Mouse (Mus musculus) brain, adult 2 months (tissue): ENCODE measurements around the gene Hnrnpu.
"Not testable (repeated sequence)": the region's sequence is repeated elsewhere in the genome, so short reads cannot be mapped to it uniquely, and the experiment has no call there.

ENCODE experiments used
- DNase-seq: peaks from one replicate; pipeline ENCODE4 v3.0.0; 2011; ENCODE audit warnings: low read depth, low spot score

Hnrnpu gene

DNA sequence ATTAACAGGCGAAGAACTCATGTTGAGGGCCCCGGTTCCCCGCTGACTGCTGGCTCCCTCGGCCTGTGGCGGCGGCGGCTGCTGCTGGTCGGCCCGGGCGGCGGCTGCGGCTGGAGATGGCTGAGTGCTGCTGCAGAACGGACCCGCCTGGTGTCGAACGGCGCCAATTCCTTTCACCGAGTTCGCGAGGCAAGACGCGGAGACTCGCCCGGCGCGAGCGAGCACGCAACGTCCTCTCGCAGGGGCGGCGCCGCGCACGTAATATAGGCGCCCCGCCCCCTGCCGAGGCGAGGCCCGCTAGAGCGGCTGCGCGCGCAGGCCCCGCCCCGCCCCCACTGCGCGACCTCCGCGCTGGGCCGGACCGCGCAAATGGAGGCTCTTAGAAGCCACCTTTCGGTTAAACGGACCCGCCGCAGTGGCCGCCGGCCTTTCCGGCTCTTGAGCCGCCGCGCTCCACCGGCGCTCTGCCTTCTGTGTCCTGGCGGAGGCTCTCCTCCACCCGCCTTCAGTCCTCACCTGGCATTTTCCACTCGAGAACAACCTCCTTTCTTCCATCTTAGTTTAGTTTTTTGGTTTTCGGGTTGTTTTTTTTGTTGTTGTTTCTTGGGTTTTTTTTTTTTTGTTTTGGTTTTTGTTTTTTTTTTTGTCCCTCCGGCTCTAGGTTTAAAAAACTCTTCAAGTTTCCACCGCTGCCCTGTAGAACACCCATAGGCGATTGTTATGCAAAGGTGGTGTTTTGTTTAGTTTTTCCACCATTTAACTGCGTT is at the start of gene Hnrnpu:
TSS of gene Hnrnpu (minus strand) at position 247 of the 767 bp plus-strand sequence.
- peak; percentile 98 for DNase-seq

DNA sequence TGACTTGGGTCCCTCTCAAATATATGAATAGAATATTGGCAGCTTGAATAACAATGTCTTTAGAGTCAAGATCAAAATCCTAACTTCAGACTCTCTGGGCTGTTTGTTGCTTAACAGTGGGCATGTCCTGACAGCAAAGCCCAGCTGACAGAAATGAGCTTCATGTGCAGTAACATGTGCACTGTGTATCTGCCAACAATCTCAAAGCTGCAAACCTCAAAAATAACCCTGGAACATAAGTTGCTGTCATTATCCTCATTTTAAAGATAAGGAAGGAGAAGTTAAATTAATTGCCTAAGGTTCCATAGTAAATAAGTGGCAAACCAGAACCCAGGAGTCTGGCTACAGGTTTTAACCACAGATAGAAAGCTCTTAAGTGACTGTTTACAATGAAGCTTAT is 44.6 kb upstream of the Hnrnpu start:
- DNase-seq = peak; percentile 55

DNA sequence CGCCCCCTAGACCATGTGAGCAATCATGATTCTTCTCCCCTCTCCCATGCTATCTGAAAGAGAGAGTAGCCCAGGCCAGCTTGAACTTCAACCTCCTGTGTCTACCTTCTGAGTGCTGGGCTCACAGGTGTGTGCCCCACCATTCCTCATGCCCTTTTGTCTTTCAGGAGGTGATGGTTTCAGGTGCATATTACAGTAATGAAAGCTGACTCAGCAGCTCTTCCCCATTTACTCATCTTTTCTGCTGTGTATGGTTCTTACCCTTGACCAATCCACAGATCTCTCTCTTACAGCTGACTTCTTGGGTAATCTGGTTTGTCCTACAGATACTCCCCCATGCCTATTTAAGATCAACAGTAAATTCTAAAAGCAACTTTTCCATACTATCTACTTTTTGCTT is 41.6 kb upstream of the Hnrnpu start:
- DNase-seq = no peak

DNA sequence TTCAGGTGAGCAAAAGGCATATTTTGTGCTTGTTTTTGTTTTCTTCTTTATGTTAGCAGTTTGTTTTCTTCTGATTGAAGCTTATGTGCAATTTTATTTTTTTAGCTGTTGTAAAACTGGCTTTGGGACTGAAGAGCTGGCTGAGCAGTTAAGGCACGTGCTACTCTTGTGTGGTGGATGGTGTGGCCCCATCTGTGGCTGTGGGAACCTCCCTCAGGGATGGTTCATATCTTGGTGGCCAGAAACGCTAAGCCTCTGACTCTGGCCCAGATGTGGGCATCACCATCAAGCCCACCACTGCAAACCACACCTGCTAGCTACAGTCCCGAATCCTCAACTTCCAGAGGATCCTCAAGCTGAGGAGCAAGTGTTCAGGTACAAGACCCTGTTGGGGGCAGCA is 40.5 kb upstream of the Hnrnpu start:
- no peak for DNase-seq

DNA sequence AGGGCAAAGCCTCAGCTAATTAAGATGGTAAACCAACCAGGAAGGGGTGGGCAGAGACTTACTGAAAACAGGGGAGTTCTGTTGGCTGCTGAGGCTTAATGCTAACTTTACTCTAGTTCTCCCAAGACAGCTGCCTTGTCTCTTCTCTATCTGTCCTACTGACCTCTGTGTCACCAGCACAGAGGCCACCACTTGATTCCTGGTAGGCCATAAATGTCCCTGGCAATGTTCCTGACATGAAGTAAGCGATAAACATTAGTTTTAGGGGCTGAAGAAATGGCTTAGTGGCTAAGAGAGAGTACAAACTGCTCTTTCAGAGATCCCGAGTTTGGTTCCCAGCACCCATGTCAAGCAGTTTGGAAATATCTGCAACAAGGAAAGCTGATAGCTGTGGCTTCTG is 39.3 kb upstream of the Hnrnpu start:
- DNase-seq = no peak

DNA sequence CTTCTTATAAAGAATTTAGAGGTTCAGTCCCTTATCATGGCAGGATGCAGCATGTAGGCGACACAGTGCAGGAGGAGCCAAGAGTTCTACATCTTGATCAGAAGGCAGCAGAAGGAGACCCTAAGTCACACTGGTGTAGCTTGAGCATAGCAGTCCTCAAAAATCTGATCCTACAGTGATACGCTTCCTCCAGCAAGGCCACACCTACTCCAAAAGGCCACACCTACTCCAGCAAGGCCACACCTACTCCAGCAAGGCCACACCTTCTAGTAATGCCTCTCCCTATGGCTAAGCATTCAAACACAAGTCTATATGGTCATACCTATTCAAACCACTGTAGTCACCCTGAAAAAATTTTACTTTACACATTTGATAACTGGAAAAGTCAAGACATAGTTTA is 38.5 kb upstream of the Hnrnpu start:
- DNase-seq = no peak

DNA sequence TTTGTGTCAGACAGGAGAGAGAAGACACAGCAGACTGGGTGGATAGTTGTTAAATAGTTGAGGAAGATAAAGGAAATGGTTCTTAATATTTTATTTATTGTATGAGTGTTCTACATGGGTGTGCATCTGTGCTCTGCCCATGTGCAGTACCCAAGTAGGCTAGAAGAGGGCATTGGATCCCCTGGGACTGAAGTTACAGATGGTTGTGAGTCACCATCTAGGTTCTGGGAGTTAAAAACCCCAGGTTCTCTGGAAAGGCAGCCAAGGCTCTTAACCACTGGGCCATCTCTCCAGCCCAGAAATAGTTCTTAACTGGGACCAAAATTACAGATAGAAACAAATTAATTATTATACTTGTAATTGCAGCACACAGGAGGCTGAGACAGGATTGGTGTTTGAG is 37.8 kb upstream of the Hnrnpu start:
- peak; percentile 47 for DNase-seq

DNA sequence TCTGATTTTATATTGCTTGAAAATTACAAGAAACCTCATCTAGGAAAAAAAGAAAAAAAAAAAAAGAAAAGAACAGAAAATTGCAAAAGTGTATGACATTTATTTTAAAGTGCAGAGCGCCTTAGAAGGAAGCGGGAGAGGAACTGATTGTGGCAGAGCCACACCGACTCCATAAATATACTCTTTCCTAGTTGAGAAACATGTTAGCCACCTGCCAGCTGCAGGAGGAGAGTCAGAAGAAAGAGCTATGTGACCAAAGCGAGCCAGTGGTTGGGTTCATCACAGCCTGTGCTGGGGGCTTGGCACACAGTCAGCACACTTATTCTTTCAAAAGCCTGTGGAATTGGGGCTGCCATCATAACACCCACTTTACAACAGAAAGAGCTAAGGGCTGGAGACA is 35.1 kb upstream of the Hnrnpu start:
- peak; percentile 26 for DNase-seq

DNA sequence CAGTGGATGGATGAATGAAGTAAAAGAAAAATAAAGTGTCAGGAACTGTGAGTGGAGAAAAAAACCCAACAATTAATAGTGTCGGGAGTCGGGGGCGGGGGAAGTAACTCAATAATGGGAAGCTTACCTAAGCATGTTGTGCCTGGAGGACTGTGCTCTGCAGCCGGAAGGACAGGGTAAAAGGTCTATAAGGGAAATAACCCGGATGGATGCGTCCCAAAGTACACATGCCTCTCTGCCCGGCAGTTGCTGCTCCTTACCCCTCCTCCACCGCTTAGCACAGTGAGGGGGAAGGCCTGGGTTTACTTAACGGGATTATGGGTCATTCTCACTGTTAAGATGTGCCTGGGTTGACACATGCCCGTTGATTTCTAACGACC is 31.7 kb upstream of the Hnrnpu start:
- DNase-seq = peak; percentile 83

DNA sequence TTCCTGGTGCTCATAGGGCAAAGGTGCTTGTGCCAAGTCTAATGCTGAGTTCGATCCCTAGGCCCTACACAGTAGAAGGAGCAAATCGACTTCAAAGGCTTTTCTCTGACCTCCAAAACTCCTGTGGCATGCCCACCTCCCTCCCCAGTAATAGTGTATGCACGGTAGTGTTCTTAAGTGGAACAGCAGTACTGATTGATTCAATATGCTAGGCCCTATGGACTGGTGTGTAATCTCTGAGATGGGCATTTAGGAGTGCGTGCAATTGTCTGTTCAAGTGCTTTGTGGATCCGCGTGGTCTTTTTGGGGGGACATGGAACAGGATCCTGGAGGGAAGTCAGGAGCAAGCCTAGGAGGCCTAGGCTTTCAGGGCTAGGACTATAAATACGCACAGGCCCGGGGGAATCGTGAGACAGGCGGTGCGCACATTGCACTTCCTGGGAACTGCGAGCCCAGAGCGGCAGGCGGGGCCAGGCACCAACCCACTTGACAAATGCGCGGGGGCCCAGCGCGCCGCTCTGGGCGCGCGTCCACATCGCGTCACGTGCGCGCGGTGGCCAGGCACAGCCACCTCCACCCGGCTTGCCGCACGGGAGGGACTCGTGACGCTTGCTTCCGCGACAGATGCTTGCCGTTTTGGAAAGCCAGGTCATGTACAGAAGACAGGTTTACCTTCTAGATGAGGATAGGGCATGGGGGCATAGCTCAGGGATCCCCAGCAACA is 31.1 kb upstream of the Hnrnpu start:
- peak; percentile 99 for DNase-seq

DNA sequence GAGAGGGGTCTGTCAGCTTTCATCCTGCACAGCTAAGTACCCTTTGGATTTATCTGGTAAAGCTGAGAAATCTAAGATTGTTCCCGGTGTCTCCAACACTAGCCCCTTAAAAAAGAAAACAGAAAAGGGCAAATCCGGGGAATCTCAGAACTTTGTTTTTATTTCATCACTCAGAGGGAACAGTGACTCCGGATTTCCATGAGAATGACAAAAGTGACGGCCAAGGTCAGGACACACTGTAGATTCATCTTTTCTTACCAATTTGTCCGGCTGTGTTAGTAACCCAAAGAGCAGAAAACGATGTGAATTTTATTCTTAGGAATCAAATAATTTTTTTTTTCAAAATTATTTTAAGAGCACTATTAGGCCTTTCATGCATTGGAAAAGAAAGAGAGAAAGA is 30.5 kb upstream of the Hnrnpu start:
- DNase-seq = no peak

DNA sequence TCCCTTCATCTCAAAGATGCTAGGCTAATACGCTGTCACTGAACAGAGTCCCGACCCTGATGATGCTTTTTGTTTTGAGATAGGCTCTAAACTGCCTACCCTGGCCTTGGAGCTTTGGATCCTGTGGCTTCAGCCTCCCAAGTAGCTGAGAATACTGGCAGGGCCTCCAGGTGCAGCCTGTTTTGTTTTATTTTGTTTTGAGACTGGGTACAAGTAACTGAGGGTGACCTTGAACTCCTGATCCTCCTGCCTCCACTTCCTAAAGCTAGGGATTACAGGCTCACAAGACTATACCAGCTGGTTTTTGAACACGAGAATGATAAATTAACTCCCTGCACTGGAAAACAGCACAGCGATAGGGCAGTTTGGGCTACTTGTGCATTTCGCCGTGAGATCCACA is 27.6 kb upstream of the Hnrnpu start:
- no peak for DNase-seq

DNA sequence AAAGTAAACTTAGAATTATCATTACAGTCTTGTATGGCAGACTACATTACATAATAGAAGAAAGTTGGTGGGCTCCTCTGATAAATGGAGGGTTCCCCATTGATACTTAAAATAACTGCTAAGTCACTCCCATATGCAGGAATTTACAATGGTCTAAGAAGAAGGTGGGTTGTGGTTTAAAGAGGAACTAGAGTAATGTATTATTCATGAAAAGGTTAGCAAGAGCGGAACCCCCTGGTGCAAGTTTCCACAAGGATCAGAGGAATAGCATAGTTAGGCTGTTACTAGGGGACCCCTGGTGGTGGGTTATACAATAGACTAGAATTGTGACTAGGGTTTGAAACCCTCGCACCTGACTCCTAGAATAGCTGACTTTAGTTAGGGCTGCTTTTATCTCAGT is 23.1 kb upstream of the Hnrnpu start:
- no peak for DNase-seq

DNA sequence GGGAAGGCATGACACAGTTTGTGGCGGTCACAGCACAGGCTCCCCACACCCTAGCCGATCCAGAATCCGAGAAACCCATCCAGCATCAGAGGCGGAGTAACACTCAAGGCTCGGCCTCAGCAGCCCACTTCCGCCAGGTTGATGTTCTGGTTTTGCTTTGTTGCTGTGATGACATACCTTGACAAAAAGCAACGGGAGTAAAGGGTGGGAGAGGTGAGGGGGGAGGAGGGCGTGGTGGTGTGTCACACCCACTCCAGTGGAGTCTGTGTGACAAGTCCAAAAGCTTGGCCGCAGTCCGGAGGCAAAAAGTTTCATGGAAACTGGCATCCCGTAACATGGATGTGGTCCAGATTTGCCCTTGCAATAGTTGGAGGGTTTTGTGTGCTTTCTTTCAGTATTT is 22.7 kb upstream of the Hnrnpu start:
- DNase-seq = no peak

DNA sequence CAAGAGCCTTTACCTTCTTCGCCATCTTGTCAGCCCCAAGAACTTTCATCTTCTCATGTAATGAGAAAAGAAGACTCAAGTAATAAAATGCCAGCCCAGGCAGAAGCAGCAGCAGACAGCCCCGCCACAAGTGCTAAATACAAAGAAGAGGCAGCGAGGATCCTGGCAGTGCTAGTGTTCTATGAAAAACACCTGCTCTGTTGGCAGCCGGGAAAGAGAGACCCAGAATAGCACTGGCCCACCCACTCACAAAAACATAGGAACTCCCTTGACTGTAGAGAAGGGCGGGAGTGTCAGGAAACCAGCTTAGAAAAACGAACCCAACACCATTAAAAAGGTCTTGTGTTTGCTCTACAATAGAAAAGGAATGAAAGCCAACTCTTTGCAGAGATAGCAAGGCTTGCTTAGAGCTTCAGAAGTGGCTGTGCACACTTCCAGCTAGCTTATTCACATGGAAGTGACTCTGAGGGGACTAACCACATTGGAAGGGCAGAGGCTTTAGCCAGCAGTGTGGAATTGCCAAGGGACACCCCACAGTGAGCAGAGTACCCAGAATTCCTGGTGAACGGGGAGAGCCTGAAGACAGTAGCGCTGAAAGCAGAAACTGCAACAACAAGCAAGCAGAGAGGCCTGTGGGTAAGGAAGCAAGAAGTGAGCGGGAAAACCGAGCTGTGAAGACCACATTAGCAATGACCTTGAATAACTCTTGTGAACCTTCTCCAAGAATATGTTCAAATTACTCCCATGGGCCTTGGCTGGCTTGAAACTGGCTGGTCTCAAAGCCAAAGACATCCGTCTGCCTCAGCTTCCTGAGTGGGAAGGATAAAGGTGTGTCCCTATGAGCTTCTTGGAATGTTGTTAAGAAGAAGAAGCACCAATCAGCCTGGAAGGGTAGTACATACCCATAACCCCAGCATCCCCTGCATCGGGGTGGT is 20.4 kb upstream of the Hnrnpu start:
- DNase-seq = peak; percentile 90

DNA sequence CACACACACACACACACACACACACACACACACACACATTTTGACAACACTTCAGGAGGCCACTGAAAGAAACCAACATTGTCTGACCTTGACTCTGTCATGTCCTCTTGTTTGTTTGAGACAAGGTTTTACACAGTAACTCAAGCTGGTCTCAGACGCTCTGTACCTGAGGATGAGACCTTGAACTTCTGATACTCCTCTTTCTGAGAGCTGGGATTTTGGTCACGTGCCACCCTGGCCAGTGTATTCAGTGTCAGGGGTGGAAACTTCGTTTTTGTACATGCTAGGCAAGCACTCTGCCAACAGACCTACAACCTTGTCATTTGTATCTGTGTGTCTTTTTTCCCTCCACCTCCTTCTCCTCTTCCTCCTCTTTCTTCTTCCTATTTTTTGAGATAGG is 17.0 kb upstream of the Hnrnpu start:
- no peak for DNase-seq

DNA sequence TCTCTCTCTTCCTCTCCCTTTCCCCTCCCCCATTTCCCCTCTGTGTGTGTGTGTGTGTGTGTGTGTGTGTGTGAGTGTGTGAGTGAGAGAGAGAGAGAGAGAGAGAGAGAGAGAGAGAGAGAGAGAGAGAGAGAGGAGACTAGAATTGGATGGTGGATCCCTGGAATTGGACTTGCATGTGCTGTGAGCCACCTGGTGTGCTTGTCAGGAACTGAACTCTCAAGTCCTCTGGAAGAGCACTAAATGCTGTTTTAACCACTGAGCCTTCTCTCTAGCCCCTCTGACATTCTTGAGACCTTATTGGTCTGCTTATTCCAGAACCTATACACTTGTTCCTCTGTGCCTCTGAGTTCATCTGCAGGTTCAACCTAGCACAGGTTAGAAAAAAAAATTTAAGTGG is 14.0 kb upstream of the Hnrnpu start:
- DNase-seq = peak; percentile 34

DNA sequence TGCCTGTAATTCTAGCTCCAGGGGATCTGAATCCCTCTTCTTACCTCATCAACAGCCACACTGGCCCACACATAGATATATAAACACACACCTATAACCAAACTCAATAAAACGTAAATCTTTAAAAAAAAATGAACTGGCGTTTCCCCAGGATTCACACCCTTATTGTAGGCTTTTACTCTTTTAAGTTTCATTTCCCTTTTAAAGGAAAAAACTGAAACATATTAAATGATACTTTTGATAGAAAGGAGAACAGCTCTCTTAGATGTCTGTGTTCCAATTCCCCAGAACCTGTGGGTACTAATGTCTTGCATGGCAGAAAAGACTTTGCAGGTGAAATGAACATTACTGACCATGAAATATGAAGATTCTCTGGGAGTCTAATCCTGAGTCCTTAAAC is 13.2 kb upstream of the Hnrnpu start:
- DNase-seq = no peak

DNA sequence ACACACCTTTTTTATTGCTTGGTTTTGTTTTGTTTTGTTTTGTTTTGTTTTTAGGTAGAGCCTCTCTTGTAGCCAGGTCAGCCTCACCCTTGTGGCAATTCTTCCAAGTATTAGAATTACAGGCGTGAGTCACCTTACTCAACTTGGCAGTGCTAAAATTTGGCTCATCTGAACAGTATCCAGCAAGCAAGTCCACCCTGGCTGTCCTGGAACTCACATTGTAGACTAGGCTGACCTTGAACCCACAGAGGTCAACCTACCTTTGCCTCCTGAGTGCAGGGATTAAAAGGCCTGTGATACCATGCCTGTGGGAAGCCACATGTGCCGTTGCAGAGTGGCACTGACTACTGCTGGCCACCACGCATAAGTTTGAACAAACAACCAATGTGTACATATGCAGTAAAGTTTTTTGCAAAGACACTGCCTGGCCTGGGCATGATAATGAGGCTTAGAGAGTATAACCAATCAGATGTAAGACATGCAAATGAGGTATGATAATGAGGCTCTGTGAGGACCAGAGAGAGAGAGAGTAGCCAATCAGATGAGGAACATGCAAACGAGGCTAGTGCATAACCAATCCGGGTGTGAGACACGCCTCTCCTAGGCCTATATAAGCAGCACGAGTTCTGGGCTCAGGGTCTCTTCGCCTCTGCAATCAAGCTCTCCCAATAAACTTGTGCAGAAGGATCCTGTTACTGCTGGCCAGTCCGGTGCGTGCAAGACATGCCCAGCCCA is 6.6 kb upstream of the Hnrnpu start:
- DNase-seq = not testable (repeated sequence)

DNA sequence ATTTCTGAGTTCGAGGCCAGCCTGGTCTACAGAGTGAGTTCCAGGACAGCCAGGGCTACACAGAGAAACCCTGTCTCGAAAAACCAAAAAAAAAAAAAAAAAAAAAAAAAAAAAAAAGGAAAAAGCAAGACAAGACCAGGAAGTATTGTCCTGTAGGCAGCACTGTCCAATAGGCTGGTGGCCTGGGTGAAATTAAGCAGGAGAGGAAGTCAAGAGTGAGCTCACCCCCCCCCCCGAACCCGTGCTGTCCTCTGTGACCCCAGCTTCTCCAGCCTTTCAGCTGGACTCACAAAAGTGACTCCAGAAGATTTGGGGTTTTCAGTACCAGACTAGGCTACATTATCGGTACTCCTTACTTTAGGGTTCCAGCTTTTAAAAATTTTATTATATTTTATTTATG is 5.0 kb upstream of the Hnrnpu start:
- DNase-seq = no peak

DNA sequence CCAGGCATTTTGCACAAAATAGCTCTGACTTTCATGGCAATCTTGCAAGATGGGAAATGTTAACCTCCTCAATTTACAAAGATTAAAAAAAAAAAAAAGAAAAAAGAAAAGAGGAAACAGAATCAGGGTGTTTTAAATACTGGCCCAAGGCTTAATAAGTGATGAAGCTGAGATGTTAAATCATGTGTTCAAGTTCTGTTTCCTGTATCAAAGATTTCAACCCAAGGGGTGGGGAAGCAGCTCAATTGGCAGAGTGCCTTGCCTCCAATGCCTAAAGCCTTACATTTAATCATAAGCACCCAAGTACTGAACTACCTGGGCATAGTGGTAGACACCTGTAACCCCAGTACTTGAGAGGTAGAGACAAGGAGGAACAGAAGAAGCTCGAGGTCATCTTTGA is 4.5 kb upstream of the Hnrnpu start:
- DNase-seq = no peak

DNA sequence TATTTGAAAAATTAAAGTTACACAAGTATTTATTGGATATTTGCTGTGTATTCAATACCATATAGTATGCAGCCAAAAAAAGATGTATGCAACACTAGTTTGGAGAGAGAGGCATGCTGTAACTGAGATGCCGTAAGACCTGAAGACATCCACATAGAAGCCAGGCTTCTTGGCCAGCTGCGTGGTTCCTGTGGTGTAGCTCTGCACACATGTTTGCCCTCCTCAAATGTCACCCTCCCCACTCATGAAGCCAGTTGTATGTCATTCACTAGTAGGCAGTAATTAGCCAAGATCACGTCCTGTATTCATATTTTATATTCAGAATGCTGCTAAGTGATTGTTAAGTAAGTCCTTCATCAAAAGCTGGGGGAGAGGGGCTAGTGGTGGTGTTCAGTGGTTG is 3.8 kb upstream of the Hnrnpu start:
- no peak for DNase-seq
